Mouse (Mus musculus) lung, postnatal 0 days (tissue): ENCODE measurements around the gene Grid2.

ENCODE experiments used
- CTCF ChIP-seq: IDR thresholded peaks from 2 replicates; pipeline ENCODE4 v1.5.1; 2016; ENCODE audit warnings: antibody characterized with exemption, mild to moderate bottlenecking
- EP300 ChIP-seq: IDR thresholded peaks from 2 replicates; pipeline ENCODE4 v1.6.1; 2016; ENCODE audit warnings: antibody characterized with exemption, mild to moderate bottlenecking, control low read depth

DNA sequence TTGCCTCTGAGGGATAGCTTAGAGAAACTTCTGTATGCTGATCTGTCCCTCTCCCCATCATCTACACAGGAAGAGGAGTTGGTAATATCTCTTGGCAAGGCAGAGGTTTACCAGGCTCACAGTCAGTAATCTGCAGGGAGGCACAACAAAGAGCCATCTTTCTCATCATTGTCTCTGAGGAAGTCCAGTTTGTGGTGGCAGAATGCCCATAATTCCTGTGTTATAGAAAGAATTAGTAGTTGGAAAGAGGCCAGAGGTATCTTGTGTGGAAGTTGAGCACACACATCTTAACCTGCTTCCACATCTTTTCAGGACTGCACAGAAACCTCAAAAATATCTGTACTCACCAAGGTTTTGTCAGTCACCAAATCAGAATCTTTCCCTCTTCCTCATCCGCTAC is 1071.3 kb downstream of the Grid2 start:
- no peak for TF ChIP-seq CTCF
- no peak for TF ChIP-seq EP300
